Mouse (Mus musculus) midbrain, embryonic 16.5 days (tissue): Measurements from ENCODE around the gene H2-K1. TPM values are rescaled to one million over a fixed set of nuclear protein-coding genes. Genes with fewer than 3 reads are reported as not detected.

Experiments used
- ATAC-seq: fragments of 200-750 bp; cut with Nextera tagmentation; 2 replicates; pipeline ENCODE4 v1.8.0; 2017; ENCODE audit warnings: moderate TSS enrichment
- H3K27ac ChIP-seq: fragments of 300-500 bp; sonication (generic); 2 replicates; pipeline ENCODE4 v1.5.1; 2014; ENCODE audit warnings: mild to moderate bottlenecking, low read length, mixed read lengths
- H3K27me3 ChIP-seq: fragments of 300-500 bp; sonication (generic); 2 replicates; pipeline ENCODE4 v1.6.1; 2014; ENCODE audit warnings: low read depth, low read length, mixed read lengths; ENCODE audit not compliant: control insufficient read depth, insufficient read depth
- H3K36me3 ChIP-seq: fragments of 300-500 bp; sonication (generic); 2 replicates; pipeline ENCODE4 v1.6.1; 2014; ENCODE audit warnings: mild to moderate bottlenecking, low read length, moderate library complexity, mixed read lengths; ENCODE audit not compliant: control insufficient read depth, insufficient read depth
- H3K4me1 ChIP-seq: fragments of 300-500 bp; sonication (generic); 2 replicates; pipeline ENCODE4 v1.6.1; 2014; ENCODE audit warnings: mild to moderate bottlenecking, low read length, mixed read lengths; ENCODE audit not compliant: control insufficient read depth, insufficient read depth
- H3K4me2 ChIP-seq: fragments of 300-500 bp; sonication (generic); 2 replicates; pipeline ENCODE4 v1.6.1; 2014; ENCODE audit warnings: mild to moderate bottlenecking, low read length, mixed read lengths
- H3K4me3 ChIP-seq: fragments of 300-500 bp; sonication (generic); 2 replicates; pipeline ENCODE4 v1.5.1; 2014; ENCODE audit warnings: low read depth, mild to moderate bottlenecking, low read length, moderate library complexity, mixed read lengths
- H3K9ac ChIP-seq: fragments of 300-500 bp; sonication (generic); 2 replicates; pipeline ENCODE4 v1.6.1; 2014; ENCODE audit warnings: low read depth, low read length, mixed read lengths
- H3K9me3 ChIP-seq: fragments of 300-500 bp; sonication (generic); replicated peaks from 2 replicates; pipeline ENCODE4 v1.6.1; 2014; ENCODE audit warnings: mild to moderate bottlenecking, low read length, mixed read lengths; ENCODE audit not compliant: control insufficient read depth, poor library complexity, severe bottlenecking
- WGBS: fragments of 180-500 bp; shearing (Covaris S2); extraction: QIAGEN DNeasy Blood & Tissue Kit; methylation state at CpG from one replicate; pipeline ENCODE4 v1.1.7; 2014; 5-methylcytosine and 5-hydroxymethylcytosine counted together
- microRNA counts: library from miRNA; unstranded; fragments of <30 nt; microRNA quantifications from one replicate; lab custom pipeline; 2016
- microRNA-seq: library from miRNA; unstranded; fragments of <30 nt; microRNA quantifications from one replicate; pipeline ENCODE4, GENCODE M21; 2017
- polyA plus RNA-seq: library from polyadenylated mRNA; unstranded; fragments of >200 nt; fragmentation: Nextera tagmentation; extraction: Ambion mirVana; gene quantifications from 2 replicates; pipeline ENCODE4 v1.2.1, GENCODE M21; 2015

Gene H2-K1
- polyA plus RNA-seq, 1 experiment from 2014 or later = 13.1 TPM

- ATAC-seq = no peak
- 72% methylated on average over 10 of the region's 10 CpGs for WGBS
- Histone ChIP-seq H3K4me2 (peak overlapping the region; percentile 94), H3K36me3 (peaks cover 22% of the 10 kb centered on the region; the same call in 1 of the 2 replicates), H3K27ac (no peak overlapping the region; the same call in 1 of the 2 replicates), H3K27me3 (no peaks in the 10 kb centered on the region), H3K9me3 (no peaks in the 10 kb centered on the region), H3K4me3 (peak overlapping the region; percentile 60), H3K4me1 (peaks cover 48% of the 10 kb centered on the region), H3K9ac (peak overlapping the region; percentile 84)
These were observed 50.0 kb downstream of the H2-K1 start for GRCm38 (mm10) chr17:33950131-33950625.

GRCm38 (mm10) chr17:33948905-33949537, 51.1 kb downstream of the H2-K1 start:
- peaks cover 29% of the 10 kb centered on the region for H3K36me3 ChIP-seq

GRCm38 (mm10) chr17:33948090-33948904, 51.9 kb downstream of the H2-K1 start:
- H3K27ac ChIP-seq = no peak overlapping the region
- no peak for ATAC-seq
- no peak overlapping the region for H3K4me3 ChIP-seq
- H3K4me1 ChIP-seq = peaks cover 34% of the 10 kb centered on the region
- H3K36me3 ChIP-seq = peaks cover 34% of the 10 kb centered on the region
- no peaks in the 10 kb centered on the region for H3K9me3 ChIP-seq
- no peak overlapping the region for H3K4me2 ChIP-seq
- H3K9ac ChIP-seq = no peak overlapping the region
- H3K27me3 ChIP-seq = no peaks in the 10 kb centered on the region
- WGBS = 87% methylated on average over 22 of the region's 22 CpGs

More at GRCm38 (mm10) chr17:33948905-33949537, 51.1 kb downstream of the H2-K1 start:
- no peak overlapping the region for H3K4me3 ChIP-seq
- no peak overlapping the region; the same call in 1 of the 2 replicates for H3K4me2 ChIP-seq
- no peak for ATAC-seq
- H3K9me3 ChIP-seq = no peaks in the 10 kb centered on the region
- no peak overlapping the region for H3K27ac ChIP-seq
- H3K9ac ChIP-seq = no peak overlapping the region
- no peaks in the 10 kb centered on the region for H3K27me3 ChIP-seq
- H3K4me1 ChIP-seq = peaks cover 40% of the 10 kb centered on the region
- 87% methylated on average over 19 of the region's 19 CpGs for WGBS

- H3K27ac ChIP-seq = no peak overlapping the region
- H3K4me3 ChIP-seq = no peak overlapping the region
- H3K9ac ChIP-seq = no peak overlapping the region
- no peak overlapping the region for H3K4me2 ChIP-seq
- H3K9me3 ChIP-seq = no peaks in the 10 kb centered on the region
- H3K27me3 ChIP-seq = no peaks in the 10 kb centered on the region
- H3K4me1 ChIP-seq = peaks cover 26% of the 10 kb centered on the region
- ATAC-seq = no peak
- H3K36me3 ChIP-seq = peaks cover 30% of the 10 kb centered on the region
- WGBS = 93% methylated on average over 10 of the region's 10 CpGs
These were observed 52.6 kb downstream of the H2-K1 start for GRCm38 (mm10) chr17:33947430-33948089.

MicroRNAs within 50 kb of the gene (microRNA counts, 519-probe panel; counts per million panel counts)
- microRNA mmu-miR-219 (lab: Ali Mortazavi, UCI) = 2,707 counts per million, percentile 81 among the panel's probes with 10 or more counts

Small RNA genes lying within 50 kb of the gene (microRNA-seq; reads per million reads assigned to microRNA genes)
- gene Mir219a-1 (not detected), gene Mir219c (not detected)

Other genes starting within 250 kb of the H2-K1 start
- 503 and 519 TPM in 2 replicates for gene Rab11b, start 239.8 kb downstream of the H2-K1 start, polyA plus RNA-seq
- 16.8 and 17.4 TPM in 2 replicates for gene Angptl4, start 218.5 kb downstream of the H2-K1 start, polyA plus RNA-seq
- 49.0 and 52.6 TPM in 2 replicates for gene Kank3, start 189.8 kb downstream of the H2-K1 start, polyA plus RNA-seq
- gene Rps28, start 175.8 kb downstream of the H2-K1 start, polyA plus RNA-seq = 407 and 416 TPM in 2 replicates
- 428 and 439 TPM in 2 replicates for gene Ndufa7, start 175.8 kb downstream of the H2-K1 start, polyA plus RNA-seq
- gene Cd320, start 157.3 kb downstream of the H2-K1 start, polyA plus RNA-seq = 49.9 and 52.4 TPM in 2 replicates
- not detected in 2 replicates for gene Gm7029, start 126.5 kb downstream of the H2-K1 start, polyA plus RNA-seq
- 1.4 and 2.8 TPM in 2 replicates for gene Kifc1, start 109.7 kb downstream of the H2-K1 start, polyA plus RNA-seq
- 0.36 and 0.55 TPM in 2 replicates for gene Platr17, start 95.2 kb downstream of the H2-K1 start, polyA plus RNA-seq
- 55.1 and 59.7 TPM in 2 replicates for gene Daxx, start 90.9 kb downstream of the H2-K1 start, polyA plus RNA-seq
- gene Tapbp, start 84.4 kb downstream of the H2-K1 start, polyA plus RNA-seq = 21.1 and 26.1 TPM in 2 replicates
- gene Zbtb22, start 84.4 kb downstream of the H2-K1 start, polyA plus RNA-seq = 16.8 TPM in 2 replicates
- gene Rgl2, start 70.8 kb downstream of the H2-K1 start, polyA plus RNA-seq = 54.9 and 57.2 TPM in 2 replicates
- 186 and 191 TPM in 2 replicates for gene Pfdn6, start 60.0 kb downstream of the H2-K1 start, polyA plus RNA-seq
- gene Wdr46, start 59.7 kb downstream of the H2-K1 start, polyA plus RNA-seq = 19.2 TPM in 2 replicates
- 15.2 and 16.6 TPM in 2 replicates for gene B3galt4, start 48.9 kb downstream of the H2-K1 start, polyA plus RNA-seq
- 78.3 and 80.5 TPM in 2 replicates for gene Vps52, start 44.5 kb downstream of the H2-K1 start, polyA plus RNA-seq
- 620 and 627 TPM in 2 replicates for gene Rps18, start 44.3 kb downstream of the H2-K1 start, polyA plus RNA-seq
- 17.9 and 18.2 TPM in 2 replicates for gene Ring1, start 24.3 kb upstream of the H2-K1 start, polyA plus RNA-seq
- 60.1 and 61.3 TPM in 2 replicates for gene H2-Ke6, start 27.7 kb upstream of the H2-K1 start, polyA plus RNA-seq
- gene Slc39a7, start 31.3 kb upstream of the H2-K1 start, polyA plus RNA-seq = 163 and 175 TPM in 2 replicates
- 54.0 and 55.9 TPM in 2 replicates for gene Rxrb, start 31.5 kb upstream of the H2-K1 start, polyA plus RNA-seq
- 3.6 and 4.4 TPM in 2 replicates for gene Col11a2, start 39.1 kb upstream of the H2-K1 start, polyA plus RNA-seq
- 0.16 TPM in 1 of 2 replicates, not detected in the other for gene H2-Oa, start 92.0 kb upstream of the H2-K1 start, polyA plus RNA-seq
- gene H2-DMa, start 119.2 kb upstream of the H2-K1 start, polyA plus RNA-seq = 22.5 and 22.7 TPM in 2 replicates
- 117 and 126 TPM in 2 replicates for gene Brd2, start 122.3 kb upstream of the H2-K1 start, polyA plus RNA-seq
- gene H2-DMb2, start 143.0 kb upstream of the H2-K1 start, polyA plus RNA-seq = 0.49 and 0.53 TPM in 2 replicates
- 0.69 and 0.88 TPM in 2 replicates for gene H2-DMb1, start 152.7 kb upstream of the H2-K1 start, polyA plus RNA-seq
- 2.4 and 4.5 TPM in 2 replicates for gene Tap1, start 187.2 kb upstream of the H2-K1 start, polyA plus RNA-seq
- gene Psmb9, start 187.4 kb upstream of the H2-K1 start, polyA plus RNA-seq = 1.1 and 1.7 TPM in 2 replicates
- 2.2 and 2.8 TPM in 2 replicates for gene Psmb8, start 197.4 kb upstream of the H2-K1 start, polyA plus RNA-seq
- gene Tap2, start 203.2 kb upstream of the H2-K1 start, polyA plus RNA-seq = 1.5 and 2.3 TPM in 2 replicates
- 0.40 TPM in 1 of 2 replicates, not detected in the other for gene H2-Ob, start 238.6 kb upstream of the H2-K1 start, polyA plus RNA-seq